Mouse (Mus musculus): ENCODE data around the gene Mrpl45.
"Not testable (repeated sequence)": the region's sequence is repeated elsewhere in the genome, so short reads cannot be mapped to it uniquely, and the experiment has no call there.

Mrpl45 gene

DNA sequence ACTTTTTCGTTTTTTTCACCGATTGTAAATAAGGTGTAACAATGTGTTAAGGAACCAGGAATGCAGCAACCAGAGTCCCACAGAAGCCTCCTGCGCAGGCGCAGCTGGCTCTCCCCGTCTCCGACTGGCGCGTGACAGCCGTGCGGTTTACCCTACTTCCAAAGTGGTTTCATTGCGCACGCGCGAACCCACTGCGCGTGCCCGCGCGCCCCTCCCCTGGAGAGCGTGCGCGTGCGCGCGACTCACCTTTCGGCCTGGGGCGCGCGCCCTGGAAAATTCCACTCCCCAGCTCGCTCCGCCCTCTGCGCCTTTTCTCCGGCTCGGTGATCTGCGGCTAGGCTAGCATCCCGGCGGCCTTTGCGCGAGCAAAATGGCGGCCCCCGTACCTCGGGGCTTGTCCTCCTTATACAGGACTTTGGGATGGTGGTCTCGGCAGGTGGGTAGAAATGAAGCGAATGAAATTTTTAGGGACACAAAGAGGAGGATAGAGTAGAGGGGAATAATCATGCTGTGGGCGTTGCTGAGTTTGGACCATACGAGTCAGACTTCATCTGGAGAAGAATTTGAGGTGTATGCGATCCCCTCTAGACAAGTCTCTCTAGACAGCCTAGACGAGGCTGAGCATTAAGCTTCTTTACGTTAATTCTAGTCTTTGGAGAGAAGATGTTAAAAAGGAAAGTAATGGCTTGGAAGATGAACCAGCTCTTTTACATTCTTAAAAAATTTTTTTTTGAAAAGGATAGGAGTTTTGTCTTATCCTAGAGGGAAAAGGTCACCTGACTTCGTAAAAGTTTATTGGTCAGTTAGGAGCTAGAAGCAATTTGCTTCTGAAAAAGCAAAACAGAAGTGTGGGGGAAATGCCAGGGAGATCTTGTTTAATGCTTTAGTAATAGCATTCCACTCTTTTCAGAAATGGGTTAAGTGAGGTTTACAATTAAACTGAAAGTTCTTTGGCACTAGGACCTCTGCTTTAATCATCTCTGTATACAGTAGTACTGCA, at the start of gene Mrpl45:
Mrpl45 (plus strand) TSS at position 213 of the 1,000 bp plus-strand sequence.
- DNase-seq (ENCODE audit: low spot score), result peak; percentile 99

DNA sequence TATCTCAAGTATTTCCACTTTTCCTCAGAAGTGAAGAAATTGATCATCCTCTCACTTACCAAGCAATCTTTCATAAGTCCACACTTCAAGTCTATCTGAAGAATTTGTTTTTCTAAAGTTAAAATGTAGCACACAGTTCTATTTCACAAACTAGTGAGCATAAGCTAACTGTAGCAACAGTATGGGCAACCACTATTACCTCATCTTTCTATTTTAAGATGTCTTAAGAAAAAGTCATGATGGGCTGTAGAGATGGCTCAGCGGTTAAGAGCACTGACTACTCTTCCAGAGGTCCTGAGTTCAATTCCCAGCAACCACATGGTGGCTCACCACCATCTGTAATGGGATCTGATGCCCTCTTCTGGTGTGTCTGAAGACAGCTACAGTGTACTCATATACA, 49.0 kb upstream of the Mrpl45 start:
- DNase-seq (ENCODE audit: low spot score), result not testable (repeated sequence)

DNA sequence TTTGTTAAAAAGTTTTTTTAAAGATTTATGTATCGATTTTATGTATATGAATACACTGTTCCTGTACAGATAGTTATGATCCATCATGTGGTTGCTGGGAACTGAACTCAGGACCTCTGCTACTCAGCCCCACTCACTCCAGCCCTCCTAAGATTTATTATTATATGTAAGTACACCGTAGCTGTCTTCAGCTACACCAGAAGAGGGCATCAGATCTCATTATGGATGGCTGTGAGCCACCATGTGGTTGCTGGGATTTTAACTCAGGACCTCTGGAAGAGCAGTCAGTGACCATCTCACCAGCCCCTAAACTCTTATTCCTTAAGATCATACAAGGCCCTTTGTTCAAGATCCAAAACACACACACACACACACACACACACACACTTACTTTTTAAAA, 45.5 kb upstream of the Mrpl45 start:
- not testable (repeated sequence) for DNase-seq (ENCODE audit: low spot score)

DNA sequence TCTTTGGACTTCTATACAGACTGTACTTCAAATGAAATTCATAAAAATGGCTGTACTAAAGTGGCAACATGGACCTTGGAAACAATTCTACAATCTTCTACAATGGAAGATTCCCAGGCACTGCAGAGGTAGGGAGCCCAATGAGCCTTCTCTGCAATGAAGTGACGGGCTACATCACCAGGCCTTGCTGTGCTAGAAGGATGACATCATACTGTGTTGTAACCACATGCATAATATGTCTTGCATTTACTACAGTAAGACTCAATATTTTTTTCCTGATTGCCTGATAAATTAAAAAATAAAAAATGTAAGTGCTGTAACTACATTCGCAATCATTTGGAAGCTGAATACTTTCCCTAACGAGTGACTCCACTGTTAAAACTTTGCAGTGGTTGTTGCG, 42.7 kb upstream of the Mrpl45 start:
- DNase-seq (ENCODE audit: low spot score), result no peak

DNA sequence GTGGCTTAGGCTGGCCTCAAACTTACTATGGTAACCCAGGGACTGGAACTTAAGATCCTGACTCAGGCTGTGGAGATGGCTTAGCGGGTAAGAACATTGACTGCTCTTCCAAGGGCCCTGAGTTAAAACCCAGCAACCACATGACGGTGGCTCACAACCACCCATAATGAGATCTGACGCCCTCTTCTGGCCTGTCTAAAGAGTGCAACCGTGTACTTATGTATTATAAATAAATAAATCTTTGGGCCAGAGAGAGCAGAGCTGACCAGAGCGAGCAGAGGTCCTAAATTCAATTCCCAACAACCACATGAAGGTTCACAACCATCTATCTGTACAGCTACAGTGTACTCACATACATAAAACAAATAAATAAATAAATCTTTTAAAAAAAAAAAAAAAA, 41.9 kb upstream of the Mrpl45 start:
- DNase-seq (ENCODE audit: low spot score), result no peak

DNA sequence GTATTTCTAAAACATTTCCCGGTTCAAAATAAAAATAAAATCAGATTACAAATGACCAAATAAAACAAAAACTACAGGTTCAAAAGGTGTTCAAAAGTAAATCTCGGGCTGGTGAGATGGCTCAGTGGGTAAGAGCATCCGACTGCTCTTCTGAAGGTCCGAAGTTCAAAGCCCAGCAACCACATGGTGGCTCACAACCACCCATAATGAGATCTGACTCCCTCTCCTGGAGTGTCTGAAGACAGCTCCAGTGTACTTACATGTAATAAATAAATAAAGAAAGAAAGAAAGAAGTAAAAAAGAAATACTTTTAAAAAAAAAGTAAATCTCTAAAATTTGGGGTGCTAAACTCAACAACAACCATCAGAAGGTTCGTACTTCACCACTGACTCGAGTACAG, 40.6 kb upstream of the Mrpl45 start:
- DNase-seq (ENCODE audit: low spot score), result not testable (repeated sequence)

DNA sequence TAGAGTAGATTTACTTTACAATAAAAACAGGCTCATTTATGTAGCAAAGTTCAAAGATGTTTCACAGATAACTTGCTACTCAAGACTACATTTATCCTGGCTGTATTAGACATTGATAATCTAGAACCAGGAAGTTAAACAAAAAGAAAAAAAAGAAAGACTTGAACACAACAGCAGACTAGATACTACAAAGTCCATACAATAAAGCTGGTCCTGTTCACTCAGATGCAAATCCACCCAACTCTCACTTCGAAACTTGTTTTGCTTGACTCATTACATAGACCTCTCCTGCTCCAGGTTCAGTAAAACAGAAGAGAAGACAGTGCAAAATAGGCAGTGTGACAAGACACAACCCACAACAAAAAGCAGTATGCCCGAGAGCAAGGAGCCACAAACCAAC, 40.2 kb upstream of the Mrpl45 start:
- no peak for DNase-seq (ENCODE audit: low spot score)

DNA sequence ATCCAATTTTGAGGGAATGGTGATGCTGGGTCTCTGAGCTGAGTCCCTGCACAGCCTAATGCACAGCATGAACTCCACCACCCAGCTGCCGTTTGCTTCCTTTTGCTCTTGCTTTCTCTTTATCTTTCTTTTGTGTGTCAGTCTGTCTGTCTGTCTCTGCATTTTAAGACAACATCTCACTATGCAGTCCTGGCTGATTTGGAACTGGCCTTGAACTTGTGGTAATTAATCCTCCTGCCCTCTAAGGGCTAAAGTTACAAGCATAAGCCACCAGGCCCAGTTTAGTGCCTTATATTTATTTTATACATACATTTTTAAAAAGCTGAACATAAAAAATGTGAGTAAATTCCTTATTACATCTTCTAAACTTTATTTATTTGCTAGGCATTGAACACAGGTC, 39.5 kb upstream of the Mrpl45 start:
- DNase-seq (ENCODE audit: low spot score), result no peak

DNA sequence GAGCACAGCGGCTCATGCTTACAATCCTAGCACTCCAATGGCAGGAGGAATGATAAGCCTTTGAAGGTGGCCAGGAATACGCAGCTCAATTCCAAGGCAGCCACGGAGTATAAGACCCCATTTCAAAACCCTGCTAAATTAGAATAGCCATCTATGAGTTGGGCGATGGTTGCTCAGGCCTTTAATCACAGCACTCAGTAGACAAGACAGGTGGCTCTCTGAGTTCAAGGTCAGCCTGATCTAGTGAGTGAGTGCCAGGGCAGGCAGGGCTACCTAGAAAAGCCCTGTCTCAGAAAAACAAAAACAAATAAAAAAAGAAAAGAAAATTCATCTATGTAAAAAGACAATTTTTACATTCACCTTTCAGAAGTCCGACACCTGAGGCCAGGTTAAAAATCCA, 38.4 kb upstream of the Mrpl45 start:
- DNase-seq (ENCODE audit: low spot score), result no peak

DNA sequence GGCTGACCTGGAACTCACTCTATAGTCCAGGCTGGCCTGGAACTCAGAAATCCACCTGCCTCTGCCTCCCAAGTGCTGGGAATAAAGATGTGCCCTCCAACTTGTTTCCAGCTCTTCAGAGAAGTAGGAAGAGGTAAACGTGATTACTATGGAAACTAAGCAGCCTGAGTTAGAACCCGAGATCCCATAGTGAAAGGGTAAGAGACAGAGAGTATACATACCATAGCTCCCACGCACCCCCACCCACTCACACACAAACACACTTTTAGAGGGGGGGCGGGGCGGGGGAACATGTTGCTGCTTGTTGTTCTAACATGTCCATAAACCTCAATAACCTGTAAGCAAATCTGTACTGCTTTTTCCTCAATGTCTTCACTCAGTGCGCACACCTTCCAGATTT, 37.1 kb upstream of the Mrpl45 start:
- no peak for DNase-seq (ENCODE audit: low spot score)

DNA sequence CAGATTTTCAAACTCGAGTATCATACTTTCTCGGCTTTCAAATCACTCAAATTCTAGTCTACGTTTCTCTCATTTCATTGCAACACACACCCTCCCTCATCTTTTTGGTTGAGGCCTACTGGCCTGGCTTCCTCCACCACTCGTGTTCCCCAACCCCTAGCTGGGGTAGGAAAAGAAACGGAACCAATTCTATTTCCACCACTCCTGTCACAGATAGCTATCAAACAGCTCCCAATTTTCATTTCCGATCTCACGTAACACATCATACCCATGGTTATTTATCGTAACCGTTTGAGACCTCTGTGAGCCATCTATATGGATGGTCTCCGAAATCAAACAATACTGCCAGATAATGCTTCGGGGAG, 36.5 kb upstream of the Mrpl45 start:
- DNase-seq (ENCODE audit: low spot score), result no peak

DNA sequence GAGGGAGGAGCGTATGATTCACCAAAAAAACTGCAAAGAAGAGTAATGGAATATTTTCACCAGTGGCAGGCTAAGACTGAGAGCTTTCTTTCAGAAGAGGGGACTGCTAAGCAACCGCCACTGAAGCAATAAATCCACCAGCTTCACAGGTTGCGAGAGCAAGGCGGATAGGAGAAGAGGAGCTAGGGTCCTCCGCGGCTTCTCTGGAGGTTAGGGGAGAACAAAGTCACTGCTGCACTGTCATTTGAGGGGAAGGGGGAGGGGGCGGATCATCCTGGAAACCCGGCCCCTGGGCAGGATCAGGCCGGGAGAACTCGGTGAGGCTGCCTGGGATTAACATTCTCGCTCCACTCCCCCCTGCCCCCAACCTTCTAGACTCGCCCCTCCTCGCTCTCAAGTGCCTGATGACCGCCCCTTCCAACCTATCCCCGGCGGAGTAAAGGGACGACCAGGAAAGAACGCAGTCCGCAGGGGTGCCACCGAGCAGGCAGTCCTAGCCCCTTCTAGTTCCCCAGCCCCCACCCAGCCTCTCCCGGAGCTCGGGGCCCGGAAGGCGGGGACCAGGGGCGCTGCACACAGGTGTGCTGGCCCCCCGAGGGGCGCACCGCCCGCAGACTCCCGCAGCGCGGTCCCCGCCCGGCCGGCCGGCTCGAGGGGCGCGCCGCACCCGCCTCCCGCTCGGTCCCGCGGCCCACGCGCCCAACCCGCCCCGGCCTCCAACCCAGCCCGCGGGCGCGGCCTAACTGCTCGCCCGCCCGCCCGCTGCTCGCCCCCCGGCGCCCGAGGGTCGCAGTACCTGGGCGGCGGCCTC, 35.9 kb upstream of the Mrpl45 start:
- peak; percentile 37 for DNase-seq (ENCODE audit: low spot score)

DNA sequence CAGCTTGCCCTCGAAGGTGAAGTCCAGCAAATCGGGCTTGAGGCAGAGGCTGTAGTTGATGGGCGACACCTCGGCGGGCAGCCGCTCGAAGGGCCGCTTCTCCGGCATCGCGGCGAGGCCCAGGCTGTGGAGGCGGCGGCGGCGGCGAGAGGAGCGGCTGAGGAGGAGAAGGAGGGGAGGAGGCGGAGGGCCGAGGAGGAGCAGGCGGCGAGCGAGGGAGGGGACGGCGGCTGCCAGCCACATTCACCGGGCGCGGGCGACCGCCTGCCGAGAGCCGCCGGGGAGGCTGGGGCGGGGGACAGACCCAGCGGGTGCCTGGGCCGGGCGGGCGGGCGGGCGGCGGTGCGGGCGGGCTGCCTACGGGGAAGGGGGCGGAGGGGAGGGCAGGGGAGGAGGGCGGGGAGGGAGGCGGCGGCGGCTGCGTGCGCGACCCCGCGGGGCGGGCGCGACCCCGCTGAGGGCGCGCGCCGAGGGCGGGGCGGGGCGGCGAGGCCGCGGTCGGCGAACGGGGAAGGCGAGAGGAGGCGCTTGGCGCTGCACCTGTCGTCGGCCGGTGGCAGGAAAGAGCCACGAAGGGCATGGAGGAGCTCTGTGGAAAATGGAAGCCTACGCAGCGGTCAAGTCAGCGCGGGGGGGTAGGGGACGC, 35.2 kb upstream of the Mrpl45 start, which contains the start of gene Npepps:
Npepps (minus strand) TSS at position 423 of the 646 bp plus-strand sequence.
- DNase-seq (ENCODE audit: low spot score), result peak; percentile 72

DNA sequence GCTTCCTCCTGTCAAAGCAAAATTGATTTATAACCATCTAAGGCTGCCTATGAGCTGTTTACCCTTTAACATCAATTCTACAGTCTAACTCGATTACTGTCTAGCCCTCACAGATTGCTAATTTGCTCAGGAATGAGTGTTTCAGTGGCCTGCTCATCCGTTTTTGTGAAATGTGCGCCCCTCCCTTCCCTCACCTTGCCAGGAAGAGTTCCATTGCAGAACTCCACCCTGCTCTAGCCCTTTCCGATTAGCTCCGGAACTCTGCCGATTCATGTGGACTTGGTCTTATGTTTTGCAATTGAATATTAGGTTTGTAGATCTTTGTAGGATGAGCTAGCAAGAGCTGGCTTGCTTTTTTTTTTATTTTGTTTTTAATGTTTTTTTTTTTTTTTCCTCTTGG, 33.3 kb upstream of the Mrpl45 start:
- DNase-seq (ENCODE audit: low spot score), result no peak

DNA sequence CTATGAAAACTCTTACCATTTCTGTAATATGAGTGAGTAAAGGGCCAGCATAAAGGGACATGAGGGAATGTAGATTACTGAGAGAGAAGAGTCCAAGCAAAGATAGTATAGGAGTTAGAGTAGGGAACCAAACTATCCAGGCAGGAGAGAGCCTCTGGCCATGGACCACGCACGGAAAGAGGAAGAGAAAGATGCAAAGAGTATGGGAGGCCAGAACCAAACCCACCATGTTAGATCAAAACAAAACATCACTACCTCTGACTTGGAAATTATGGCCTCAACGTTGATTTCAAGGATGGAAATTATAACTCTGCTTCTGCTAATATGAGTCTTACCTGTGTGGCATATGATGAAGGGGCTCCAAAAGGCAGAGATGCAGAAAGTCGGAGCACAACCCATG, 30.7 kb upstream of the Mrpl45 start:
- DNase-seq (ENCODE audit: low spot score), result no peak

DNA sequence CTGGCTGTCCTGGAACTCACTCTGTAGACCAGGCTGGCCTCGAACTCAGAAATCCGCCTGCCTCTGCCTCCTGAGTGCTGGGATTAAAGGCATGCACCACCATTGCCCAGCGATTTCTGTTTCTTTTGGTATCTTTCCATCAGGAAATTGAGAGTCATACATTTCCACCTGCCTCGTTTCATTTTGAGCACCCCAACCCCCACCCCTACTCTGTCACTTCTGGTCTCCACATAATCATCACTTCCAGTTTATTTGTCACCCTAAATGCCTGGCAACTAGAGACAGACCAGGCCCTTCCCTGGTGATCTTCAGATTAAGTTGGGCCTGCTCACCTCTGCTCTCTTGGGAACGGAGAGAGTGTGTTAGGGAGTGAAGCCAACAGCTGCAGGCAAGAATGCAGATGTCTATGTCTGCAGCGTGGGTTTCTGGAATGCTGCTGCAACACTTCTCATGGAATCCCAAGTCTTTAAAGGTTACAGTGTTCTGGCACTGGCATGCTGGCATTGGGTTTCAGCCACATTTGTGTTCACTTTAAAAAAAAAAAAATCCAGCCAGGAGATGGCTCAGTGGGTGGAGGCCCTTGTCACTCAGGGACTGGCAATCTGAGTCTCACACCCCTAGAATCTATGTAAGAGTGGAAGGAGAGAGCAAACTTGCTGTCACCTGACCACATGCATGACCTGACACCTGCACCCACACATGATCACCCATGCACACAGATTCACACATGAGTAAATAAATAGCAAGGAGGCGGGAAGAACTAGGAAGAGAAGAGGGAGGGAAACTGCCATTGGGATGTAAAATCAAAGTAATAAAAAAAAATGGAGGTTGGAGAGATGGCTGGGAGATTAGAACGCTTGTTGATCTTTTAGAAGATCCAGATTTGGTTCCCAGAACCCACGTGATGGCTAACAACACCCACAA, 29.4 kb upstream of the Mrpl45 start:
- DNase-seq (ENCODE audit: low spot score), result no peak

DNA sequence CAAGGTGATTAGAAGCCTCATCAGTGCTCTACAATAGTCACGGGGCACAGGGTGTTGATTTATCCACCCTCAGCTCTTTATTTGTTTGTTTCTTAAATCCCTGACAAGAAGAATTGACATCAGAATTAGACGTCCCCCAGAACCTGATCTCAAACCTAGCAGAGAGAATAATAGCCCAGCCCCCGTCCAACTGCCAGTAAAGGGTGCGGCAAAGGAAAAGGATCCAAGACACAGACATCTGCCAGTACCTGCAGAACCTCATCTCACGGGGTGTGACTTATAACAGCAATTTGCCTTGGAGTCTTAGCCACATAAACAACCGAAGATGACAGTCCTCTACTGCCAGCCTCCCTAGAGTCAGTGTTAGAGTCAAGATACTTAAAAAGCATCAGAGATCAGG, 28.5 kb upstream of the Mrpl45 start:
- DNase-seq (ENCODE audit: low spot score), result no peak

DNA sequence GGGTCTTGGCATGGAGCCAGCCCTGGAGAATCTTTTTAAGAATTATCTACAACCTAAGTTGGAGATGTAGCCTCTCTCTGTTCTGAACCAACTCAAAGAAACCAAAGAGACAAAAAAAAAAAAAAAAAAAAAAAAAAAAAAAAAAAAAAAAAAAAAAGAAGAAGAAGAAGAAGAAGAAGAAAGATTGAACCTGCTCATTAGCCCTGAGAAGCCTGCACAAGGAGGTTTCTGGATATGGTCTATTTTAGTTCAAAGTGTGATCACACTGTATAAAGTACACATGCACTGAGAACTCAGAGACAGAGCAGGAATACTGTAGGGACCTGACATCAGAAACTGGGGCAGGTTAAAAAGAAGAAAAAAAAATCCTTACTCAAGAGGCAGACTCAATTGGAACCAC, 27.9 kb upstream of the Mrpl45 start:
- no peak for DNase-seq (ENCODE audit: low spot score)

DNA sequence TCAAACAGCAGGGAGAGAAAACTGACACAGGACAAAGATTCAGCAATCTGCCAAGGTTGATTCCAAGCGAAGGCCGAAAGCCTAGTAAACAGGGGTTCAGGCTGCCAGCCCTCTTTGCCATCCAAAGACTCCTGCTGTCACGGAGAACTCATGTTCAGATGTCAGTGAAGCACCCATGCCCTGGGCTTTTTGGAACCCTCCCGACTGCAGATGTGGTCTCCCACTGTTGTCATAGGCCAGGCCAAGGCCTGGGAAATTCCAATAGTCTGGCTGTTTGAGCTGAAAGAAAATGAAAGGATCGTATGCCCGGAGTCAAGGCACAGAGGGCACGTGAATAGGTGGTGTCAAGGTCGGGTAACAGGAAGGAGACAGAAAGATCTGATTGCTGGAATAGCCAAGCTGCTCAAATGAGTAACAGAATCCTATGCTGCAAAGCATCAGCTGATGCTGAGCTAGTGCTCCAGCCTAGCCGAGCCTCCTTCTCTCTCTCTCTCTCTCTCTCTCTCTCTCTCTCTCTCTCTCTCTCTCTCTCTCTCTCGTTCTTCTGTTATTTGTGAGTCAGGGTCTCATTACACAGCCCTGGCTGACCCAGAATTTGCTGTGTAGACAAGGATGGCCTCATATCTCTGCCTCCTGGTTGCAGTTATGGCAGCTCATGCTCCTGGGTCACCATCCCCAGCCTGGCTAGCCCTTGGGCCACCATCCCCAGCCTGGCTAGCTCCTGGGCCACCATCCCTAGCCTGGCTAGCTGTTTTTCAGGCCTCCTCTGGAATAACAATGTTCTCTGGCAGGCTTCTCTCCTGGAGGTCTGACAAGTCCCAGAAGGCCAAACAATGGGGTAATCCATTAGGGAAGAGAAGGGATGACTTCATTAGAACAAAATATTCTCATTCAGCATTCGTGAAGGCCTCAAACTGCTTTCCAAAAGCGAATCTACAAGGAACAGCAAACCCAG, 26.0 kb upstream of the Mrpl45 start:
- no peak for DNase-seq (ENCODE audit: low spot score)

DNA sequence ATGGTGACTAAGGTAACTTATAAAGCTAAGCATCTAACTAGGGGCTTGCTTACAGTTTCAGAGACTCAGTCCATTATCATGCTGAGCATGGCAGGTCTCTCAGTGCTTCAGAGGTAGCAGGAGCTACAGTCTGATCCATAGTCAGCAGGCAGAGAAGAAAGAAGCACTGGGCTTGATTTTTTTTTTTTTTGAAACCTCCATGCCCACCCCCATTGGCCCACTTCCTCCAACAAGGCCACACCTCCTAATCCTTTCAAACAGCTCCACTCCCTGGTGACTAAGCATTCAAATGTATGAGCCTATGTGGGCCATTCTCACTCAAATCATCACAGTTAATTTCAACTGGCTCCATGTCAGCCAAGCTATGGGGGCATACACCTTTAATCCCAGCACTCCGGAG, 22.8 kb upstream of the Mrpl45 start:
- no peak for DNase-seq (ENCODE audit: low spot score)

Data from urinary bladder, postnatal 25 days (tissue).